Mouse (Mus musculus) heart, postnatal 0 days (tissue): ENCODE data around the gene Efna2.

ENCODE experiments used
- CTCF ChIP-seq: IDR thresholded peaks from 2 replicates; pipeline ENCODE4 v1.5.1; 2016; ENCODE audit warnings: antibody characterized with exemption, control low read depth, low read depth
- EP300 ChIP-seq: IDR thresholded peaks from 2 replicates; pipeline ENCODE4 v1.6.1; 2016; ENCODE audit warnings: antibody characterized with exemption, low read depth

- no peak for TF ChIP-seq CTCF
- TF ChIP-seq EP300, result no peak
Observed at GRCm38 (mm10) chr10:80135641-80136040, 43.6 kb upstream of the Efna2 start.
